Mouse (Mus musculus) liver, adult 2 months (tissue): ENCODE measurements around the gene Fam213a. TPM values are rescaled to one million over a fixed set of nuclear protein-coding genes. Genes with fewer than 3 reads are reported as not detected.
A peak's percentile ranks its signal among the peaks of the same experiment; 100 is the strongest.

Experiments
- DNase-seq: peaks from one replicate; pipeline ENCODE4 v3.0.0-alpha.2; 2011; ENCODE audit warnings: low read depth, low spot score; ENCODE audit errors: extremely low read depth
- H3K27ac ChIP-seq: fragments of 200-500 bp; replicated peaks from 2 replicates; pipeline ENCODE4 v1.5.1; 2012; ENCODE audit warnings: low read depth, mild to moderate bottlenecking, control low read depth, inconsistent platforms, low read length; ENCODE audit not compliant: insufficient read depth
- H3K27me3 ChIP-seq: fragments of 200-500 bp; 2 replicates; pipeline ENCODE4 v1.6.1; 2012; ENCODE audit warnings: mild to moderate bottlenecking, moderate library complexity, low read length, inconsistent platforms; ENCODE audit not compliant: control insufficient read depth, insufficient read depth
- H3K36me3 ChIP-seq: fragments of 200-500 bp; 2 replicates; pipeline ENCODE4 v1.6.1; 2012; ENCODE audit warnings: low read length, inconsistent platforms; ENCODE audit not compliant: control insufficient read depth, insufficient read depth
- H3K4me1 ChIP-seq: fragments of 200-500 bp; 2 replicates; pipeline ENCODE4 v1.6.1; 2011; ENCODE audit warnings: low read length; ENCODE audit not compliant: control insufficient read depth, insufficient read depth
- H3K4me3 ChIP-seq: fragments of 200-500 bp; 2 replicates; pipeline ENCODE4 v1.5.1; 2011; ENCODE audit warnings: low read depth, mild to moderate bottlenecking, control low read depth, low read length, moderate library complexity; ENCODE audit not compliant: insufficient read depth
- H3K79me2 ChIP-seq: fragments of 200-500 bp; 2 replicates; pipeline ENCODE4 v1.6.1; 2012; ENCODE audit warnings: inconsistent platforms, mild to moderate bottlenecking, low read length, moderate library complexity; ENCODE audit not compliant: control insufficient read depth, insufficient read depth
- H3K9ac ChIP-seq: fragments of 200-500 bp; 2 replicates; pipeline ENCODE4 v1.6.1; 2012; ENCODE audit warnings: low read depth, mild to moderate bottlenecking, control low read depth, inconsistent platforms, low read length
- CTCF ChIP-seq: fragments of 200-500 bp; IDR thresholded peaks from 2 replicates; pipeline ENCODE4 v1.5.1; 2011; ENCODE audit warnings: low read depth, low read length, control low read depth
- POLR2A ChIP-seq: fragments of 200-500 bp; IDR thresholded peaks from 2 replicates; pipeline ENCODE4 v1.6.1; 2011; ENCODE audit warnings: low read length, control low read depth; ENCODE audit not compliant: insufficient read depth; ENCODE audit errors: extremely low read depth
- WGBS: fragments of 180-500 bp; shearing (Covaris S2); methylation state at CpG from one replicate; pipeline ENCODE4 v1.1.7; 2018; 5-methylcytosine and 5-hydroxymethylcytosine counted together
- polyA plus RNA-seq: library from polyadenylated mRNA; depleted of rRNA; stranded (reverse); fragments of >200 nt; gene quantifications from 2 replicates; pipeline ENCODE4 v1.2.3, GENCODE M21; 2012; rRNA removed
- total RNA-seq: library from RNA; depleted of rRNA; stranded (reverse); fragments of >200 nt; gene quantifications from 2 replicates; pipeline ENCODE4 v1.2.3, GENCODE M21; 2014; rRNA removed

Gene Fam213a
- total and polyA plus RNA-seq, 2 experiments: 42.2 to 66.3 TPM

GRCm38 (mm10) chr14:40949730-40950614 lies 63.6 kb downstream of the Fam213a start:
- no peaks in the 10 kb centered on the region for H3K27me3 ChIP-seq
- 66% methylated on average over 7 of the region's 7 CpGs for WGBS
- TF ChIP-seq CTCF: no peak
- TF ChIP-seq POLR2A: no peak
- H3K4me1 ChIP-seq: peaks cover 21% of the 10 kb centered on the region
- H3K36me3 ChIP-seq: no peaks in the 10 kb centered on the region
- peak overlapping the region; percentile 39 for H3K27ac ChIP-seq
- H3K79me2 ChIP-seq: peaks cover 38% of the 10 kb centered on the region; the same call in 1 of the 2 replicates
- no peak overlapping the region for H3K9ac ChIP-seq
- no peak overlapping the region for H3K4me3 ChIP-seq
- peak; percentile 88 for DNase-seq

- Histone ChIP-seq H3K9ac (no peak overlapping the region), H3K27me3 (no peaks in the 10 kb centered on the region), H3K27ac (no peak overlapping the region), H3K4me3 (no peak overlapping the region), H3K4me1 (peaks cover 21% of the 10 kb centered on the region), H3K79me2 (peaks cover 32% of the 10 kb centered on the region; the same call in 1 of the 2 replicates), H3K36me3 (no peaks in the 10 kb centered on the region)
- TF ChIP-seq POLR2A (no peak), CTCF (no peak)
- no peak for DNase-seq
- 22% methylated on average over 3 of the region's 3 CpGs for WGBS
Measured at GRCm38 (mm10) chr14:40949047-40949446, 64.5 kb downstream of the Fam213a start.

GRCm38 (mm10) chr14:40948522-40948921 lies 65.1 kb downstream of the Fam213a start:
- peaks cover 21% of the 10 kb centered on the region for H3K4me1 ChIP-seq
- 92% methylated on average over 5 of the region's 5 CpGs for WGBS
- no peaks in the 10 kb centered on the region for H3K36me3 ChIP-seq
- TF ChIP-seq POLR2A (no peak), CTCF (no peak)
- H3K79me2 ChIP-seq: peaks cover 30% of the 10 kb centered on the region; the same call in 1 of the 2 replicates
- no peak for DNase-seq
- no peaks in the 10 kb centered on the region for H3K27me3 ChIP-seq
- H3K4me3 ChIP-seq: no peak overlapping the region
- H3K27ac ChIP-seq: no peak overlapping the region
- H3K9ac ChIP-seq: no peak overlapping the region

- WGBS: 77% methylated on average over 14 of the region's 14 CpGs
- no peak overlapping the region for H3K27ac ChIP-seq
- no peaks in the 10 kb centered on the region for H3K36me3 ChIP-seq
- H3K27me3 ChIP-seq: no peaks in the 10 kb centered on the region
- peaks cover 21% of the 10 kb centered on the region for H3K4me1 ChIP-seq
- no peak for DNase-seq
- H3K4me3 ChIP-seq: no peak overlapping the region
- H3K9ac ChIP-seq: no peak overlapping the region
- TF ChIP-seq POLR2A: no peak
- no peak for TF ChIP-seq CTCF
- peaks cover 28% of the 10 kb centered on the region; the same call in 1 of the 2 replicates for H3K79me2 ChIP-seq
Measured at GRCm38 (mm10) chr14:40947431-40948394, 65.9 kb downstream of the Fam213a start.

GRCm38 (mm10) chr14:40943802-40944201 lies 69.8 kb downstream of the Fam213a start:
- TF ChIP-seq CTCF (no peak), POLR2A (no peak)
- Histone ChIP-seq H3K4me1 (0 out of 2 replicates have a peak, but pooled peaks cover 3% of the 10 kb centered on the region), H3K4me3 (no peak overlapping the region), H3K27me3 (no peaks in the 10 kb centered on the region), H3K27ac (no peak overlapping the region), H3K36me3 (no peaks in the 10 kb centered on the region), H3K9ac (no peak overlapping the region), H3K79me2 (peaks cover 27% of the 10 kb centered on the region; the same call in 1 of the 2 replicates)
- DNase-seq: no peak
- WGBS: 66% methylated on average over 2 of the region's 2 CpGs

Other genes starting within 250 kb of the Fam213a start
- gene Sh2d4b, start 120.5 kb downstream of the Fam213a start, total RNA-seq: 0.13 and 0.18 TPM in 2 replicates
- gene Sh2d4b, start 120.5 kb downstream of the Fam213a start, polyA plus RNA-seq: not detected in 2 replicates
- gene Tspan14, start 47.0 kb downstream of the Fam213a start, total RNA-seq: 13.3 and 15.4 TPM in 2 replicates
- gene Tspan14, start 47.0 kb downstream of the Fam213a start, polyA plus RNA-seq: 28.5 and 30.4 TPM in 2 replicates
- gene Dydc2, start 55.4 kb upstream of the Fam213a start, total RNA-seq: not detected in 2 replicates
- gene Dydc2, start 55.4 kb upstream of the Fam213a start, polyA plus RNA-seq: not detected in 2 replicates
- not detected in 2 replicates for gene Dydc1, start 59.1 kb upstream of the Fam213a start, total RNA-seq
- gene Dydc1, start 59.1 kb upstream of the Fam213a start, polyA plus RNA-seq: not detected in 2 replicates
- gene Mat1a, start 91.2 kb upstream of the Fam213a start, total RNA-seq: 2,681 and 2,768 TPM in 2 replicates
- 1,412 and 1,958 TPM in 2 replicates for gene Mat1a, start 91.2 kb upstream of the Fam213a start, polyA plus RNA-seq
- 0.40 and 0.46 TPM in 2 replicates for gene Sftpa1, start 118.0 kb upstream of the Fam213a start, total RNA-seq
- gene Sftpa1, start 118.0 kb upstream of the Fam213a start, polyA plus RNA-seq: 0.17 and 0.48 TPM in 2 replicates
- 199 and 293 TPM in 2 replicates for gene Mbl1, start 137.7 kb upstream of the Fam213a start, total RNA-seq
- 92.4 and 106 TPM in 2 replicates for gene Mbl1, start 137.7 kb upstream of the Fam213a start, polyA plus RNA-seq
- gene Sftpd, start 171.4 kb upstream of the Fam213a start, total RNA-seq: 0.20 and 0.28 TPM in 2 replicates
- gene Sftpd, start 171.4 kb upstream of the Fam213a start, polyA plus RNA-seq: not detected in 2 replicates